Mouse (Mus musculus) effector memory CD4-positive, alpha-beta T cell, adult 5 months (primary cell): Measurements from ENCODE around the gene Nos3. TPM values are rescaled to one million over a fixed set of nuclear protein-coding genes. Genes with fewer than 3 reads are reported as not detected.

ENCODE experiments used
- polyA plus RNA-seq: library from polyadenylated mRNA; unstranded; fragments of 100-300 nt; shearing (Covaris generic); gene quantifications from one replicate; pipeline ENCODE4 v1.2.1, GENCODE M21; 2017

The Nos3 gene
- polyA plus RNA-seq = not detected

GRCm38 (mm10) chr5:24364508-24364907, at the start of gene Nos3:
Nos3 (plus strand) TSS chr5:24364810.

GRCm38 (mm10) chr5:24351278-24351677, 13.3 kb upstream of the Nos3 start, which contains the start of gene Kcnh2:
Kcnh2 (minus strand) TSS chr5:24351604.

GRCm38 (mm10) chr5:24391864-24392263, 27.3 kb downstream of the Nos3 start, which contains the start of gene Atg9b:
Atg9b (minus strand) TSS chr5:24392143.

GRCm38 (mm10) chr5:24393392-24393997, 28.9 kb downstream of the Nos3 start, which contains the start of gene Abcb8:
Abcb8 (plus strand) TSS chr5:24393663.

GRCm38 (mm10) chr5:24413042-24413693, 48.6 kb downstream of the Nos3 start, which contains the start of gene Asic3:
Asic3 (plus strand) TSS chr5:24413392.

DNA sequence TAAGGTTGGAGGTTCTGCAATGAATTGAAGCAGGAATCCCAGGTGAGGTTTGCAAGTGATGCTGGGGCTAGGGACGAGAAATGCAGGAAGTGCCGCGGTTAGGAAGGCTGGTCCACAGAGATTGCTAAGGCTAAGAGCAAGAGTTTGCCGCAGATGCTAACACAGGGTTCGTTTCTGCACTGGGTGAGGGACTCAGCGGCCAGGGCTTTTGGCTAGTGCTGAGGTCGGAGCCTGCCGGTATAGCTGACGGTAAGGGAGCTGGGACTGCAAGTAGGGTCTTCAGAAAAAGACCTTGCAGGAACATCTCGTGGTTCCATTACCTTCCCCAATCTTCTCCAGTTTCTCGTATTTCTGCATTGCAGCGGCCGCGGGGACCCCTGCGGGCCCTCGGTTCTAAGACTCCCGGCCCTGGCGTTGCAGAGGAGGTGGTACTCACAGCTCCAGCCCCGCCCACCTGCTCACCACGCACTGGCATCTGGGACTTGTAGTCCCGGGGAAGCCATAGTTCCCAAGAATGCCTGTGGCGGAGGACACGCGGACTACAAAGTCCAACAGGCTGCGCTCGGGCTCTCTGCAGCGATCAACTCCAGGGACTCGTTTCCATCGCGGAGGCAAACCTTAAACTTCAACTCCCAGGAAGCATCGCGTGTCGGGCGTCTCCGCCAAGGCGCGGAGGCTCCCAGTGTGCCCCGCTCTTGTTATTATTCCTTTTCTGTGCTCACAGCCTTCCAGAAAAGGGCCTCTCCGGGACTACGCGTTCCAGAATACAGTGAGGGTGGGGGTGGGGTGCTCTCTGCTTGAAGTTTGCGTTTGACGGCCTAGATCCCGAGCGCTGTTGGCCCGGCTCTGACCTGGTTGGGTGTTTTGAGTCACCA, 58.8 kb downstream of the Nos3 start, which contains the start of the genes Cdk5 and Slc4a2:
Cdk5 (minus strand) TSS at position 402 of the 875 bp plus-strand sequence.
Slc4a2 (plus strand) TSS at position 709 of the 875 bp plus-strand sequence.

Other genes starting within 250 kb of the Nos3 start
- 5.1 TPM for gene Nupl2, start 199.8 kb upstream of the Nos3 start, polyA plus RNA-seq
- 1.1 TPM for gene Kcnh2, start 13.2 kb upstream of the Nos3 start, polyA plus RNA-seq
- gene Atg9b, start 27.3 kb downstream of the Nos3 start, polyA plus RNA-seq = 0.21 TPM
- gene Abcb8, start 28.9 kb downstream of the Nos3 start, polyA plus RNA-seq = 12.3 TPM
- gene Asic3, start 48.6 kb downstream of the Nos3 start, polyA plus RNA-seq = not detected
- gene Cdk5, start 58.7 kb downstream of the Nos3 start, polyA plus RNA-seq = 63.6 TPM
- 25.1 TPM for gene Slc4a2, start 59.0 kb downstream of the Nos3 start, polyA plus RNA-seq
- gene Fastk, start 80.5 kb downstream of the Nos3 start, polyA plus RNA-seq = 95.0 TPM
- gene Tmub1, start 83.0 kb downstream of the Nos3 start, polyA plus RNA-seq = 46.2 TPM
- 83.2 TPM for gene Agap3, start 87.4 kb downstream of the Nos3 start, polyA plus RNA-seq
- gene Gbx1, start 162.4 kb downstream of the Nos3 start, polyA plus RNA-seq = not detected
- gene Asb10, start 176.2 kb downstream of the Nos3 start, polyA plus RNA-seq = not detected
- not detected for gene 4931409K22Rik, start 192.0 kb downstream of the Nos3 start, polyA plus RNA-seq
- 68.3 TPM for gene Abcf2, start 212.7 kb downstream of the Nos3 start, polyA plus RNA-seq
- 28.0 TPM for gene Chpf2, start 221.9 kb downstream of the Nos3 start, polyA plus RNA-seq